Mouse (Mus musculus) kidney, adult 2 months (tissue): ENCODE data around the gene Barx2. TPM values are rescaled to one million over a fixed set of nuclear protein-coding genes. Genes with fewer than 3 reads are reported as not detected.

ENCODE experiments used
- DNase-seq: peaks from one replicate; pipeline ENCODE4 v3.0.0; 2021
- H3K27ac ChIP-seq: fragments of 200-500 bp; 2 replicates; pipeline ENCODE4 v1.5.1; 2012; ENCODE audit warnings: low read depth, low read length, control low read depth, inconsistent platforms; ENCODE audit not compliant: insufficient read depth
- H3K27me3 ChIP-seq: fragments of 200-500 bp; replicated peaks from 2 replicates; pipeline ENCODE4 v1.6.1; 2012; ENCODE audit warnings: mild to moderate bottlenecking, moderate library complexity, low read length, inconsistent platforms; ENCODE audit not compliant: control insufficient read depth, insufficient read depth
- H3K36me3 ChIP-seq: fragments of 200-500 bp; 2 replicates; pipeline ENCODE4 v1.6.1; 2012; ENCODE audit warnings: mild to moderate bottlenecking, moderate library complexity, low read length, inconsistent platforms; ENCODE audit not compliant: control insufficient read depth, insufficient read depth
- H3K4me1 ChIP-seq: fragments of 200-500 bp; 2 replicates; pipeline ENCODE4 v1.6.1; 2011; ENCODE audit warnings: low read length; ENCODE audit not compliant: control insufficient read depth, insufficient read depth
- H3K4me3 ChIP-seq: fragments of 200-500 bp; 2 replicates; pipeline ENCODE4 v1.5.1; 2011; ENCODE audit warnings: mild to moderate bottlenecking, low read depth, low read length, control low read depth; ENCODE audit not compliant: insufficient read depth
- CTCF ChIP-seq: fragments of 200-500 bp; conservative IDR thresholded peaks from 2 replicates; pipeline ENCODE4 v1.5.1; 2011; ENCODE audit warnings: low read depth, mild to moderate bottlenecking, control low read depth, low read length, moderate library complexity, mixed read lengths; ENCODE audit not compliant: insufficient read depth, insufficient read length
- POLR2A ChIP-seq: fragments of 200-500 bp; IDR thresholded peaks from one replicate; pipeline ENCODE4 v1.6.1; 2011; ENCODE audit warnings: low read depth, low read length, control low read depth
- WGBS: fragments of 180-500 bp; shearing (Covaris S2); methylation state at CpG from one replicate; pipeline ENCODE4 v1.1.7; 2018; 5-methylcytosine and 5-hydroxymethylcytosine counted together
- polyA plus RNA-seq: library from polyadenylated mRNA; depleted of rRNA; stranded (reverse); fragments of >200 nt; gene quantifications from 2 replicates; pipeline ENCODE4 v1.2.3, GENCODE M21; 2012; rRNA removed

Gene Barx2
- 0.05 and 0.16 TPM in 2 replicates for polyA plus RNA-seq

DNA sequence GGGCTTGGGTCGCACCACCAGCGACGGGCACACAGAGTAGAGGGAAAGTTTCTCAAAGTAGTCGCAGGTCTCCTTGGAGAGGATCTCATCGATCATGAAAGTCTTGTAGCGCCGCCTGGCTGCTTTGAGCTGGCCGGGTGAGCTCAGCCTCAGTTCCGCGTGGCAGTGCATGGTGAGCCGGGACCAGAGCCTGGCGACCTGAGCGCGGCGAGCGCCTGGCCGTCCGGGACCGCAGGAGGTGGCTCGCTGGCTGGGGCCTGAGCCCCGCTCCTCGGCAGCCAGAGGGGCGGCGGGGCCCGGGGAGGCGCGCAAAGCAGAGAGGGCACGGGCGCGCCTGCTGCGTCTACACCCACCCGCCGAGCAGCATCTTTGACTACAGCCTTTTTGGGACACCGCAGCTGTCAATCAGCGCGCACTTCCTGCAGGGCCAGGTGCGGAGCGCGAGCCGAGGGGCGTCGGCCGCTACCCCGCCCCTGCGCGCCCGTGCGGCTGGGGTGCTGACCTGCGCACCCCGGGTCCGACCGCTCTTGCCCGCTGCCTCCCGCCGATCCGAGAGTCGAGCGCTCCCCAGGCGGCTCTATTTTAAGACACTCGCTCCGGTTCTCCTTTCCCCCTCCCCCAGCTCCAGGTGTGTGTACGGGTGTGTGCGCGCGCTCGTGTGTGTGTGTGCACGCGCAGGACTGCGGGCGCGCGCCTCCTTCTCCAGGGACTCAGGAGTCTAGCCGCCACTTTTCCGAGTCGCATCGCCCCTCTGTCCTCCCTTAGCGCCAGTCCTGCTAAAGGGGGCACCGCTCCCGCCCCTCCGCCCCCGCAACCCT is at the start of gene Barx2:
Barx2 (minus strand) TSS at position 542 of the 818 bp plus-strand sequence.
- DNase-seq, result peak; percentile 66

DNA sequence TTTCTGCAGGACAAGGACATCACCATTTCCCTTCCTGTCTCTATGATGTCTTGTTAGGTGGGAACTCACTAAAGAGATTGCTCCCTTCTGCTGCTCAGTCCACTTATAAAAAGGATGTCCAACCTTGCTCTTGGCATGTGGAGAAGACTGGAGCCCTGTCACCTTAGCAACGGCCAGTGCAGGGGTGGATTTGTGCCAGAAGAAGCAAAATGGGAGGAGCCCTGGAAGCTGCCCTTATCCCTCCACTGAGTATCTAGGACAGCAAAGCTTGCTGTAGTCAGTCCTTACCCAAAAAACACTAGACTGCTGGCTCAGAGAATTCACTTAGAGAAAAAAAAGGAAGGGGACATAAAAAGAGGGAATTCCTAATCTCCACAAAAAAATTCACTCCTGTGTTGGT is 49.0 kb upstream of the Barx2 start:
- peak; percentile 92 for DNase-seq
- Histone ChIP-seq H3K4me3 (no peak overlapping the region), H3K27ac (no peak overlapping the region), H3K4me1 (no peaks in the 10 kb centered on the region), H3K27me3 (no peaks in the 10 kb centered on the region), H3K36me3 (no peaks in the 10 kb centered on the region)
- 28% methylated on average over 1 of the region's 1 CpGs for WGBS
- TF ChIP-seq CTCF (no peak), POLR2A (no peak)

More for the DNA sequence above, at the start of gene Barx2:
- TF ChIP-seq POLR2A (no peak), CTCF (peak; percentile 55; the same call in 1 of the 2 replicates)
- H3K4me1 ChIP-seq, result peaks cover 4% of the 10 kb centered on the region; the same call in 1 of the 2 replicates
- peaks cover 7% of the 10 kb centered on the region for H3K27me3 ChIP-seq
- peak within 1 kb of the TSS; percentile 33 for H3K4me3 ChIP-seq
- under 1% methylated on average over 80 of the region's 81 CpGs for WGBS
- no peak within 1 kb of the TSS for H3K27ac ChIP-seq
- no peaks in the 10 kb centered on the region for H3K36me3 ChIP-seq

DNA sequence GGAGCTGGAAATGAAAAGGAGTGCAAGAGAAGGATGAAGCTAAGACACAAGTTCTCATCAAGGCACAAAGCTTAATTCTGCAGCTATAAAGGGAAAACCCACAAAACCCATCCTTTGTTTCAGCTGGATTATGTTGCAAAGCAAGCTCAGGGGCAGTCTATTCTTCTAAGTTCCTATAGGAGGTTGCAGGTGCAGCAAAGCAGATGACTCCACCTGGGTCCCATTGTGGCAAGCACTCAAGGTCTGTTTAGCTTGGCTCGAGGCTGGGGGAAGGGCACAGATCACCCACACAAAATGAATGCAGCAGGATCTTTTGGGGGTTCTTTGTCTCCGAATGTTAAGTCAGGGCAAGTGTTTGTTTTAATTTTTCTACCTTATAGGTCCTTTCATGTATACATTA is 47.2 kb upstream of the Barx2 start:
- Histone ChIP-seq H3K4me3 (no peak overlapping the region), H3K4me1 (no peaks in the 10 kb centered on the region), H3K27ac (no peak overlapping the region), H3K27me3 (no peaks in the 10 kb centered on the region), H3K36me3 (no peaks in the 10 kb centered on the region)
- DNase-seq, result no peak
- TF ChIP-seq POLR2A (no peak), CTCF (no peak)
- 76% methylated on average over 2 of the region's 2 CpGs for WGBS

DNA sequence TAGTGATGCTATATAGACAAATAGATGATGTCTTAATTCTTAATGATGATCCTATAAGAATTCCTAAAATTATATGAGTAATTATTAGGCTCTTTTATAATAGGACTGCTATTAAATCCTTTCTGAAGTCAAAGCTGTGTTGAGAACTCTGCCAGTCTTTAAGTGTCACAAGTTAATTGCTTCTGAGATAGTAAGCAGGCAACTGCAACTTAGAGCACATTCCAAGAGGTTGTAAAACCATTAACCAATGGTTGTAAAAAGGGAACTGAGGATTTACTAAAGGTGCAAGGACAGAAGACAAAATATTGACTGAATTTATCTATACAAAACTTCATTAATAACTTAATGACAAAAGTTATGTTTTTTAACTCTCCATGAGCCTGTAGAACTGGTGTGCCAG is 44.9 kb upstream of the Barx2 start:
- no peaks in the 10 kb centered on the region for H3K4me1 ChIP-seq
- DNase-seq, result no peak
- no peaks in the 10 kb centered on the region for H3K27me3 ChIP-seq
- no peak overlapping the region for H3K4me3 ChIP-seq
- no peaks in the 10 kb centered on the region for H3K36me3 ChIP-seq
- TF ChIP-seq POLR2A, result no peak
- TF ChIP-seq CTCF, result no peak
- no peak overlapping the region for H3K27ac ChIP-seq

DNA sequence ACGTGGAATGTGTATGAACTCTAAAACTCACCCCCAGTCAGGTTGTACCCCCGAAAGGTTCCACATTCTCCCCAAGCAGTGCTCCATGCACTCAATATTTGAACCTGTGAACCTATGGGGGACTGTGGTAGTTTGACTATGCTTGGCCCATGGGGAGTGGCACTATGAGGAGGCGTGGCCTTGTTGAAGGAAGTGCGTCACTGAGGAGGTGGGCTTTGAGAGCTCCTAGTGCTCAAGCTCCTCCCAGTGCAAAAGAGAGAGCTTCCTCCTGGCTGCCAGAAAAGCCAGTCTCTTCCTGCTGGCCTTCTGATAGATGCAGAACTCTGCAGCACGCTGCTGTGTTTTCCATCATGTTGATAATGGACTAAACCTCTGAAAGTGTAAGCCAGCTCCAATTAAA is 37.2 kb upstream of the Barx2 start:
- TF ChIP-seq POLR2A, result no peak
- no peak for TF ChIP-seq CTCF
- H3K27me3 ChIP-seq, result no peaks in the 10 kb centered on the region
- H3K4me1 ChIP-seq, result no peaks in the 10 kb centered on the region
- DNase-seq, result no peak
- 85% methylated on average over 5 of the region's 5 CpGs for WGBS
- no peak overlapping the region for H3K4me3 ChIP-seq
- H3K27ac ChIP-seq, result no peak overlapping the region
- H3K36me3 ChIP-seq, result no peaks in the 10 kb centered on the region

DNA sequence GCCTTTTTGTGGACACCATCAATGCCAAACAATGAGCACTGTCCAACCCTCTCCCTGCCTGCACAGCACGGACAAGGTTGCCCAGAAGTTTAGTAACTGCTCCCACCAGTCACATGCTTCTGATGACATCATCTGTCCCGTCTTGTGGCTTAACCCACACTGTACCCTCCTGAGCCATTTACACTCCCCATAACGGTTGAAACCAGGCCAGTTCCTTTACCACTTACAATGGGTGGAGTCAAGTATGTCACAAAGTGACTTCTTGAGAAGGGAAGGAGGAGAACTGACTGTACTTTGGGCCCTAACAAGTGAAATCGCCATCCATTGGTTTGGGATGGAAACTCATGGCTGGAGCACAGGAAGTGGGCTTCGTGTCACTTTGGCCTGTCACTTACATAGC is 35.8 kb upstream of the Barx2 start:
- Histone ChIP-seq H3K4me1 (no peaks in the 10 kb centered on the region), H3K27me3 (no peaks in the 10 kb centered on the region), H3K27ac (no peak overlapping the region), H3K4me3 (no peak overlapping the region), H3K36me3 (no peaks in the 10 kb centered on the region)
- no peak for DNase-seq
- WGBS, result 85% methylated on average over 5 of the region's 5 CpGs
- TF ChIP-seq CTCF (no peak), POLR2A (no peak)

DNA sequence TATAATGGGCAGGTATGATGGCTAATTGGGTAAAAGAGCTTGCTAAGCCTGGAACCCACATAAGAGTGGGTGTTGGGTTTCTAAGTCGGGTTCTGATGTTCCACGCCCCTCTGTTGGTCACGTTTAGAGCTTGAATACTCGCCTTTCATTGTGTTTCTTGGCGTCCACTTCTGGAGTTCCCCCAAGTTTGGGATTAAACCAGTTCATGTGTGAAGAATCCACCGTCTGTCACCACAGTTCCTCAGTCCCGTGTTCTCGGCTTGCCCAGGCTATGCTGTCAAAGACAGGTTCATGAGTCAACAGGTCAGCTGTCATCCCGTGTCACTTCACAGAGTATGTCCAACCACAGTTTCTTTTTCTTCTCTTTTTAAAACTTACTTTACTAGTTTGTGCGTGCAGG is 33.8 kb upstream of the Barx2 start:
- no peak overlapping the region for H3K4me3 ChIP-seq
- no peaks in the 10 kb centered on the region for H3K27me3 ChIP-seq
- peak; percentile 4 for DNase-seq
- H3K27ac ChIP-seq, result no peak overlapping the region
- no peak for TF ChIP-seq CTCF
- TF ChIP-seq POLR2A, result no peak
- no peaks in the 10 kb centered on the region for H3K4me1 ChIP-seq
- 66% methylated on average over 10 of the region's 10 CpGs for WGBS
- H3K36me3 ChIP-seq, result no peaks in the 10 kb centered on the region
